Mouse (Mus musculus): ENCODE measurements around the gene Plcb3. TPM values are rescaled to one million over a fixed set of nuclear protein-coding genes. Genes with fewer than 3 reads are reported as not detected.

The Plcb3 gene
- polyA plus RNA-seq, 1 experiment = 40.6 TPM

DNA sequence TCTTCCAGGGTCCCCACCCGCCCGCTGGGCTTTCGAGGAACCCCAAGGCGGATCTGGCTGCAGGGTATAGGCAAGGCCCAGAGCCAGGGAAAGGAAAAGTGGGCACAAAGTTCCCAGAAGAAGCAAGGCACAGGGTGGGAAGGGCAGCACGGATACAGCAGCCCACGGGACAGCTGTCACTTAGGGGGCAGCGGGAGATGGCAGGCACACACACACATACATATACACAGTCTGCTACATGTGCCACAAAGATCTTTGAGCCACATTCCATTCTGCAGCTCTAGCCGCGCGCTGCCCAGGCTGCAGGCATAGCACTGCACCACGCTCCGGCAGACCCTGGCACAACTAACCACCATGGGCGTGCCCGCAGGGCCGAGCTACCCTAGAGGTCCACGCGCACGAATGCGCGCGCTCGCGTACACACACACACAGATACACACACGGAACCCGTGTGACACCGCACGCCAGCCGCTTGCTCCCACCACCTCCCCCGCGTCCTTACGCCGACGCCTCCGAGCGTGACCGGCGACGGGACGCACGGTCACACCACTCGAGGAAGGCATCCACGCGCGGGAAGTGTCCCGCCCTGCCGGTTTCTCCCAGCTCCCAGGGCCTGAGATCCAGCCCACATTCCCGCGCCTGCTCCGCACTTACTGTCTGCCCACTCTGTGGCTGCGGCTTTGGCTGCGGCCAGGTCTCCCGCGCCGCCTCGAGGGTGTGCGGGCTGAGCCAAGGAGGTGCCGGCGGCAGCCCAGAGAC lies 42.7 kb downstream of the Plcb3 start:
- TF ChIP-seq POLR2A (IDR thresholded peaks at IDR 0.05; ENCODE audit: borderline replicate concordance, low read depth, low read length) (no peak), CTCF (IDR thresholded peaks at IDR 0.05; ENCODE audit: low read depth, low read length) (no peak)
- no peak overlapping the region for H3K27ac ChIP-seq (ENCODE audit: insufficient read depth, low read depth, low read length)
- peak overlapping the region; percentile 45 for H3K4me3 ChIP-seq (ENCODE audit: insufficient read depth, low read length)
- H3K4me1 ChIP-seq (ENCODE audit: control insufficient read depth, insufficient read depth, low read length) = no peaks in the 10 kb centered on the region

DNA sequence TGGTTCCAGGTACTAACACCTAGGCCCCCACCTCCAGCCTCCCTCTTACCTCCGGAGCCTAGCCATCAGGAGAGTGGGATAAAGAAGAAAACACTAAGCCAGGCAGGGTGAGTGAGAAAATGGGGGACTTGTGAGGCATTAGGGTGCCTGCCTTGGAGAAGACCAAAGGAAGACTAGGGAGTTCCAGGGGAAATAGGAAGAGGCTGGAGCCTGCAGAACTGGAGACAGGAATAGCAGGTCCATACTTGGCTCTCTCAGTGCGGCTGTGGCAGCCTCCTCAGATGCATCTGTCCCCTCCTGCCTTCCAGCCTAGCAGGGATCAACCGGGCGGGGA lies 43.2 kb downstream of the Plcb3 start:
- H3K4me3 ChIP-seq (ENCODE audit: insufficient read depth, low read length) = no peak overlapping the region
- TF ChIP-seq POLR2A (IDR thresholded peaks at IDR 0.05; ENCODE audit: borderline replicate concordance, low read depth, low read length) (no peak), CTCF (IDR thresholded peaks at IDR 0.05; ENCODE audit: low read depth, low read length) (no peak)
- H3K4me1 ChIP-seq (ENCODE audit: control insufficient read depth, insufficient read depth, low read length) = no peaks in the 10 kb centered on the region
- no peak overlapping the region for H3K27ac ChIP-seq (ENCODE audit: insufficient read depth, low read depth, low read length)

DNA sequence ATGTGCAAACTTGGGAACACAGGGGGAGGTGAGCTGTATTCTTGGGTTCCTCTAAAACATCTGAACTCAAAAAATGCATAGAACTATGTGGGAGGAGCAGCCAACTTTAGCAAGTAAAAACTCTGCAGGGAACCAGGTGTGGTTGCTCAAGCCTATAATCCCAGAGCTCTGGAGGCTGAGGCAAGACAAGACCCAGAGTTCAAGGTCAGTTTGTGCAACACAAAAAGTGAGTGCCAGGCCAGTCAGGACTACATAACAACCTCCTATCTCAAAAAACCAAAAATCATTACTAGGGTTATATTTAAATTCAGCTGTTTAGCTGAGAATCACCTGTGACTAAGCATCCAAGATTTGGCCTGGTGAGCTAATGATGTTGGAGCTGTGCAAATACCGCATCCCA lies 44.3 kb downstream of the Plcb3 start:
- H3K4me1 ChIP-seq (ENCODE audit: control insufficient read depth, insufficient read depth, low read length) = no peaks in the 10 kb centered on the region
- H3K4me3 ChIP-seq (ENCODE audit: insufficient read depth, low read length) = no peak overlapping the region
- no peak overlapping the region for H3K27ac ChIP-seq (ENCODE audit: insufficient read depth, low read depth, low read length)
- TF ChIP-seq POLR2A (IDR thresholded peaks at IDR 0.05; ENCODE audit: borderline replicate concordance, low read depth, low read length) (no peak), CTCF (IDR thresholded peaks at IDR 0.05; ENCODE audit: low read depth, low read length) (no peak)

DNA sequence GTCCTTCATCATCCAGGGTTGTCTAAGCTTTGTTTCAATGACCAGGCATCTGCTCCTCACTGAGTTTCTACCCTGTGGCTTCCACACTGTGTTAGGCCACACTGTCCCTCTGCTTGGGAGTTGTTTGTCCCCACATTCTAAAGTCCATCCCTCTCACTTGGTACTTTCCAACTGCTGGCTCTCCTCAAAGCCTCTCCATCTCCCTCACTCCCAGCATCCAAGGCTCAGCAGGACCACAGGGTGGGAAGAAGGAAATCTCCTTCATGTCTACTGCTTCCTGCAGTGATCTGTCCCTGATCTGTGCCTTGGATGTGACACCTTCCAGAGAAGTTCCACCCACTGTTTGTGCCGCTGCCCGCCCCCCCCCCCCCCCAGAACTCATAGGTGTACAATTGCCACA lies 45.3 kb downstream of the Plcb3 start:
- TF ChIP-seq POLR2A (IDR thresholded peaks at IDR 0.05; ENCODE audit: borderline replicate concordance, low read depth, low read length) (no peak), CTCF (IDR thresholded peaks at IDR 0.05; ENCODE audit: low read depth, low read length) (no peak)
- H3K4me1 ChIP-seq (ENCODE audit: control insufficient read depth, insufficient read depth, low read length) = peaks cover 3% of the 10 kb centered on the region; the same call in 1 of the 2 replicates
- no peak overlapping the region for H3K4me3 ChIP-seq (ENCODE audit: insufficient read depth, low read length)
- no peak overlapping the region for H3K27ac ChIP-seq (ENCODE audit: insufficient read depth, low read depth, low read length)

DNA sequence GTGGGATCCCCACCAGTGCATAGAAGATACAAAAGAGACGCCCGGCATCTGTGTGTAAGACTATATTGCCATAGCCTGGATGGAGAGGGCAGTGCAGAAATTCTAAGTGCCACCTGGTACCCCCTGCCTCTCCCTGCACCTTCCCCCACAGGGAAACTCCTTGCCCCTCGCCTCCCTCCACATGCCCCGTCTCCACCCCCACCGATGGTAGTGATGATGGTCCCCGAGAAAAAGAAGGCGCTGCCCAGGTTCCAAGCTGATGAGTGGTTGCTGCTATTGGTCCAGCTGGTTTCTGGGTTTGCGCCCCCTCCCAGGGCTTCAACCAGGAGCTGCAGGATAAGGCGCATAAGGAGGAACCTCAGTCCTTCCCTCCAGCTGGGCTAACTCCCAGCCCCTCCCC lies 48.2 kb downstream of the Plcb3 start:
- H3K4me1 ChIP-seq (ENCODE audit: control insufficient read depth, insufficient read depth, low read length) = peaks cover 7% of the 10 kb centered on the region; the same call in 1 of the 2 replicates
- no peak overlapping the region for H3K4me3 ChIP-seq (ENCODE audit: insufficient read depth, low read length)
- TF ChIP-seq CTCF (IDR thresholded peaks at IDR 0.05; ENCODE audit: low read depth, low read length) (no peak), POLR2A (IDR thresholded peaks at IDR 0.05; ENCODE audit: borderline replicate concordance, low read depth, low read length) (no peak)

DNA sequence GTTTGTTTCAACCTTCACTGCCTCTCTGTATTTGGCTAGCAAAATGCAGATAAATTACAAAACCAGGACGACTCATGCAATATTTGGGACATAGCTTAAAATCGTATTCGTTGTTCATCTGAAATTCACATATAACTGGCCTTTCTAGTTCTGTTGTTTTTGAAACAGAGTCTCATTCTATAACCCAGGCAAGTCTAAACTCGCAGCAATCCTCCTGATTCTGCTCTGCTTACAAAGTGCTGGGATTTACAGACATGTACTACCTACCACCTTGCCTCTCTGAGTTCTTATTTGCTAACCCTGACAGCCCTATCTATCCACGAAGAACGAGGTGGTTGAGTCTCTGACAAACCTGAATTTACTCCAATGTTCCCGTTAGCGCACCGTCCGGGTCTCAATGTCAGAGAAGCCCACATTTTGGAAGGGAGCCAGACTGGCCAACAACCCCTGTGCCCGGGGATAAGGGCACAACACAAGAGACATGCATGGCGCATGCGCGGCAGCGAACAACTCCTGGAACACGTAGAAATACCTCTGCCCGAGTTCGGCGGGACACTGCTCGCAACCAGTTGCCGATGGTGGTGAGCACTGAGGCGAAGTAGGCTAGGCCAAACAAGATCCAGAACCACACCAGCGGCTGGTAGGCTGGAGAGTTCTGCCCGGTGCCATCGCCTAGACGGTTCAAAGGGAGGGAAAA lies 49.6 kb downstream of the Plcb3 start:
- Histone ChIP-seq H3K27ac (ENCODE audit: insufficient read depth, low read depth, low read length) (no peak overlapping the region), H3K4me1 (ENCODE audit: control insufficient read depth, insufficient read depth, low read length) (peaks cover 13% of the 10 kb centered on the region), H3K4me3 (ENCODE audit: insufficient read depth, low read length) (no peak overlapping the region)
- no peak for TF ChIP-seq CTCF (IDR thresholded peaks at IDR 0.05; ENCODE audit: low read depth, low read length)
- no peak for TF ChIP-seq POLR2A (IDR thresholded peaks at IDR 0.05; ENCODE audit: borderline replicate concordance, low read depth, low read length)

More for the DNA sequence above, 48.2 kb downstream of the Plcb3 start:
- H3K27ac ChIP-seq (ENCODE audit: insufficient read depth, low read depth, low read length) = no peak overlapping the region

DNA sequence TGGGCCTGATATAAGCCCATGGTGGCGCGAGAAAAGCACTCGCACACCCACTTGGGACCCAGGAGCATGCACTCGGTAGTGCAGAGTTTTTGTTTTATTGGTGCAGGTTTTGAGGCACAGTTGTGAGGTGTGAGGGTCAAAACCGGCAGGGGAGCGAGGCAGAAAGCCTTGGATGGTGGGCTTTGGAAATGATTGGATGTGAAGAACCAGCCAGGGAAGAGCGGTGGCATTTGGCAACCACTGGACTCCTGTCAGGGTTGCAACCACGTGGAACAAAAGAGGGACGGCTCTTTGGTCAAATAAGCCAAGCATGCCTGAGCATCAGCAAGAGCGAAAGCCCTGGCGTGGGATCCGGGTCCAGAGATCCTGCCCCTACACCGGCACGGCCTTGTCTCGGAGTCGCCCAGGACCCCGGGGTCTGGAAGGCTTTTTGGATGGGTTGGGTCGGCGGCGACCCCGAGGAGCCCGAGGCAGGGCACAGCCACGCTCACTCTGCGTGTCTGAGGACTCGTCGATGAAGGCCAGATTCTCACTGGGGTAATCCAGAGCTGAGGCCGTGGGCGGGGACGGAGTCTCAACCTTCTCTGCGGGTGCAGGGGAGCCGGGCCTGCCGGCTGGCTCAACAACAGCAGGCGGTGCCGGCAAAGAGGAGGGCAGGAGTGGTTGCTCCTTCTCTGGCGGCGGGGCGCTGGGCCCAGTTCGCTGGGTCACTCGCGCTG lies 50.5 kb downstream of the Plcb3 start:
- no peak for TF ChIP-seq POLR2A (IDR thresholded peaks at IDR 0.05; ENCODE audit: borderline replicate concordance, low read depth, low read length)
- no peak for TF ChIP-seq CTCF (IDR thresholded peaks at IDR 0.05; ENCODE audit: low read depth, low read length)
- Histone ChIP-seq H3K4me3 (ENCODE audit: insufficient read depth, low read length) (no peak overlapping the region), H3K27ac (ENCODE audit: insufficient read depth, low read depth, low read length) (no peak overlapping the region), H3K4me1 (ENCODE audit: control insufficient read depth, insufficient read depth, low read length) (peaks cover 13% of the 10 kb centered on the region)

DNA sequence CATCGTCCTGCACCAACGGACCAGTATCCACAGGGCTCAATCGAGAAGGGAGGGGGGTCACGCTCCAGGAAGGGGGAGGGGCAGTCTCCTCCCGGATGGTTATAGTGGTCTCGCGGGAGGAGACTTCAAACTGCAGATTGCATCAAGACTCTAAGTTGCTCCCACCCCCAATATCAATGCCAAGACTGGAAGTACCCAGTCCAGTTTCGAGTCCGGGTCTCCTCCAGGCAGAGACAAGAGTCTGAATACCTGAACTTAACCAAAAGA lies 51.0 kb downstream of the Plcb3 start, which contains the start of gene Catsperz:
Gene Catsperz (minus strand): TSS at position 74 of the 267 bp plus-strand sequence.
- peaks cover 14% of the 10 kb centered on the region for H3K4me1 ChIP-seq (ENCODE audit: control insufficient read depth, insufficient read depth, low read length)
- peak within 1 kb of the TSS; percentile 15 for H3K4me3 ChIP-seq (ENCODE audit: insufficient read depth, low read length)
- H3K27ac ChIP-seq (ENCODE audit: insufficient read depth, low read depth, low read length) = no peak within 1 kb of the TSS
- TF ChIP-seq CTCF (IDR thresholded peaks at IDR 0.05; ENCODE audit: low read depth, low read length) (no peak), POLR2A (IDR thresholded peaks at IDR 0.05; ENCODE audit: borderline replicate concordance, low read depth, low read length) (no peak)

DNA sequence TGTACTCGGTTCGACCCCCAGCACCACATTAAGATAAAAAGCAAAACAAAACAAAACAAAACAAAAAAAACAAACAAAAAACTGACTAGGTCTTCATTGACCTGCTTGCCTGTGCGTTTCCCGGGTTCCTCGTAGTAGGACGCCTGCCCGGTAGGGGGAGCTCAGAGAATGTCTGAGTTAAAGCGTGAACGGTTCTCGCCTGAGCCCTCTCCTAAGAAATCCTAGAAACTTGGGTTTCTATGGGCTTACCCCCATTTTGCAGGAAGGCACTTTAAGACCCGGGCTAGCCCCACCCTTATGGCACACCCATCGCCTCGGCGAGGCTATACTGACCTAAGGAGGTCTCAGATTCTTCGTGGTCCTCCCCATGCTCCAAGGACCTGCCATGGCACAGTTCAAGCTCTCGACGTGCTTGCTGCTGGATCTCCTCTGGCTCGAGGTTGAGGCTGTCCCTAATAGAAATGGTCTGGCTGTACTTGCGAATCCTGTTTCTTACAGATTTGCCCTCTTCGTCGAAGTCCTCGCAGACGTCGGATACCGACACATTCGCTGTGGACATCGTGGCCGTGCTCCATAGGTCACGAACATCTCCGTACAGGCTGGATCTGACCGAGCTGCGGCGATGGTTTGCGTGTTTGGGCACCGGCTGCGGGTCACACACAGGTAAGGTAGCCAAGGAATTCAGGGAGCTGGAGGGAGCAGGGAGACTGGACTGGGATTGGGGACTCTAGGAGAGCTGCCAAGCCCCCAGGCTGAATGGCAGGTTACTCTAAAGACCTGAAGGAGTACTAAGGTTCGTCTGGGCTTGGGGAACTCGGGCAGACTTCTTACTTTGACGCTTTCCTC lies 51.6 kb downstream of the Plcb3 start:
- TF ChIP-seq CTCF (IDR thresholded peaks at IDR 0.05; ENCODE audit: low read depth, low read length) (peak; percentile 69), POLR2A (IDR thresholded peaks at IDR 0.05; ENCODE audit: borderline replicate concordance, low read depth, low read length) (no peak)
- Histone ChIP-seq H3K4me1 (ENCODE audit: control insufficient read depth, insufficient read depth, low read length) (peaks cover 19% of the 10 kb centered on the region), H3K27ac (ENCODE audit: insufficient read depth, low read depth, low read length) (no peak overlapping the region), H3K4me3 (ENCODE audit: insufficient read depth, low read length) (peak overlapping the region; percentile 15)
